Mouse (Mus musculus): ENCODE data around the gene Grin1. TPM values are rescaled to one million over a fixed set of nuclear protein-coding genes. Genes with fewer than 3 reads are reported as not detected.
A peak's percentile ranks its signal among the peaks of the same experiment; 100 is the strongest.

Grin1 gene
- polyA plus RNA-seq, 1 experiment from 2014 or later = not detected

DNA sequence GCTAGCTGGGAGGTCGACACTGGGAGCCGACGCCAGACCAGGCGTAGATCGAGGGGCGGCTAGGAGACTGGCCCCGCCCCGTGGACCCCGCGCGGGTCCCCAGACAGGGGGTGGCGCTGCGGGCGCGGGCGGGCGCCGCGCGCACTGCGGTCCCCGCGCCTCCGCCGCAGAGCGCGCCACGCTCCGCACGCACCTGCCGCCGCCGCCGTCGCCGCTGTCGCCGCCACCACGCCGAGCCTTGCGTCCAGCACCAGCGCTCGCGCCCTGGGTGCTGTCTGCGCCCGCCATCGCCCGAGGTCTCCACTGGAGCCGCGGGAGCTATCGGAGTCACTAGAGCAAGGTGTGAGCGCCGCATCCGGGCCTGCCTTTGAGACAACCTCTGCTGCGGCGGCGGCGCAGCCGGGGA lies 76.9 kb downstream of the Grin1 start, which contains the start of the genes Rnf208 and Cysrt1:
Gene Rnf208, plus strand, starts transcription at position 155 of the 406 bp plus-strand sequence.
Gene Cysrt1, minus strand, starts transcription at position 352 of the 406 bp plus-strand sequence.
- Histone ChIP-seq H3K27ac (ENCODE audit: low read depth) (no peak within 1 kb of the TSS), H3K4me1 (ENCODE audit: insufficient read depth) (peaks cover 23% of the 10 kb centered on the region), H3K9ac (replicated peaks) (no peak within 1 kb of the TSS; the same call in 1 of the 2 replicates), H3K4me2 (ENCODE audit: low read depth, low read length) (peak within 1 kb of the TSS; percentile 78), H3K9me3 (ENCODE audit: low read length) (no peaks in the 10 kb centered on the region), H3K36me3 (replicated peaks; ENCODE audit: insufficient read depth, low read length) (0 out of 2 replicates have a peak, but pooled peaks cover under 1% of the 10 kb centered on the region), H3K4me3 (ENCODE audit: low read depth, low read length) (peak within 1 kb of the TSS; percentile 47), H3K27me3 (ENCODE audit: insufficient read depth, low read length) (peaks cover 26% of the 10 kb centered on the region)
- ATAC-seq = no peak
- 2% methylated on average over 26 of the region's 59 CpGs for WGBS (ENCODE audit: insufficient replicate concordance)
- TF ChIP-seq EP300 (IDR thresholded peaks at IDR 0.05; ENCODE audit: low read depth) (no peak), CTCF (IDR thresholded peaks at IDR 0.05; ENCODE audit: low read depth) (no peak)
- no peak for DNase-seq

DNA sequence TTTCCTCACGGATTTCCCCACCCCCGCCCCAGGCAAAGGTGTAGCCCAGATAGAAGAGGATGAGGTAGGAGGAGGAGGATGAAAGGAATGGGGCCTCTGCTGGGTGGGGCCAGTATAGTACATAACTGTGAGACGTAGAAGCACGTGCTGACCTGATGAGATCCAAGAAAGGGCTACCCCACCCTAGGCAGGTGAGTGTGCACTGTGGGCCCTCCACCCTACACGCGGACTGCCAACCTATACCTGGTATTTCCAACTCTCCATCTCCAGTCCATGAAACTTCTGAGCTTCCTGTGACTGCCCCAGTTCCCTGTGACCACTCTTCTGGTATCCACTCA lies 77.6 kb downstream of the Grin1 start:
- H3K27ac ChIP-seq (ENCODE audit: low read depth) = no peak overlapping the region

More for the DNA sequence above, 77.6 kb downstream of the Grin1 start:
- Histone ChIP-seq H3K9me3 (ENCODE audit: low read length) (no peaks in the 10 kb centered on the region), H3K9ac (replicated peaks) (no peak overlapping the region), H3K36me3 (replicated peaks; ENCODE audit: insufficient read depth, low read length) (no peaks in the 10 kb centered on the region), H3K4me3 (ENCODE audit: low read depth, low read length) (peak overlapping the region; percentile 47; the same call in 1 of the 2 replicates), H3K27me3 (ENCODE audit: insufficient read depth, low read length) (peaks cover 26% of the 10 kb centered on the region), H3K4me2 (ENCODE audit: low read depth, low read length) (peak overlapping the region; percentile 78), H3K4me1 (ENCODE audit: insufficient read depth) (peaks cover 23% of the 10 kb centered on the region)
- DNase-seq (no peak), ATAC-seq (no peak; the same call in 1 of the 2 replicates)
- 14% methylated on average over 6 of the region's 6 CpGs for WGBS (ENCODE audit: insufficient replicate concordance)
- TF ChIP-seq CTCF (IDR thresholded peaks at IDR 0.05; ENCODE audit: low read depth) (no peak), EP300 (IDR thresholded peaks at IDR 0.05; ENCODE audit: low read depth) (no peak)

Other genes with a start within 250 kb of the Grin1 start
- 23.8 and 25.9 TPM in 2 replicates for gene Entpd8, start 238.9 kb downstream of the Grin1 start, polyA plus RNA-seq (2015; fragmentation: Nextera tagmentation; extraction: Ambion mirVana)
- gene Noxa1, start 224.0 kb downstream of the Grin1 start, polyA plus RNA-seq (2015; fragmentation: Nextera tagmentation; extraction: Ambion mirVana) = 0.52 and 0.59 TPM in 2 replicates
- 1.3 and 1.7 TPM in 2 replicates for gene Nrarp, start 138.4 kb downstream of the Grin1 start, polyA plus RNA-seq (2015; fragmentation: Nextera tagmentation; extraction: Ambion mirVana)
- 5.4 and 6.0 TPM in 2 replicates for gene Tor4a, start 122.3 kb downstream of the Grin1 start, polyA plus RNA-seq (2015; fragmentation: Nextera tagmentation; extraction: Ambion mirVana)
- 19.3 and 22.3 TPM in 2 replicates for gene Nelfb, start 107.7 kb downstream of the Grin1 start, polyA plus RNA-seq (2015; fragmentation: Nextera tagmentation; extraction: Ambion mirVana)
- gene Stpg3, start 104.5 kb downstream of the Grin1 start, polyA plus RNA-seq (2015; fragmentation: Nextera tagmentation; extraction: Ambion mirVana) = not detected in 2 replicates
- not detected in 2 replicates for gene Fam166a, start 100.4 kb downstream of the Grin1 start, polyA plus RNA-seq (2015; fragmentation: Nextera tagmentation; extraction: Ambion mirVana)
- 263 and 294 TPM in 2 replicates for gene Tubb4b, start 94.5 kb downstream of the Grin1 start, polyA plus RNA-seq (2015; fragmentation: Nextera tagmentation; extraction: Ambion mirVana)
- gene Slc34a3, start 84.8 kb downstream of the Grin1 start, polyA plus RNA-seq (2015; fragmentation: Nextera tagmentation; extraction: Ambion mirVana) = not detected in 2 replicates
- gene Rnf224, start 82.4 kb downstream of the Grin1 start, polyA plus RNA-seq (2015; fragmentation: Nextera tagmentation; extraction: Ambion mirVana) = not detected in 2 replicates
- gene Rnf208, start 76.9 kb downstream of the Grin1 start, polyA plus RNA-seq (2015; fragmentation: Nextera tagmentation; extraction: Ambion mirVana) = 0.11 TPM in 1 of 2 replicates, not detected in the other
- not detected in 2 replicates for gene Cysrt1, start 76.7 kb downstream of the Grin1 start, polyA plus RNA-seq (2015; fragmentation: Nextera tagmentation; extraction: Ambion mirVana)
- 1.2 and 1.4 TPM in 2 replicates for gene AL732309.1, start 72.3 kb downstream of the Grin1 start, polyA plus RNA-seq (2015; fragmentation: Nextera tagmentation; extraction: Ambion mirVana)
- gene Tmem203, start 63.7 kb downstream of the Grin1 start, polyA plus RNA-seq (2015; fragmentation: Nextera tagmentation; extraction: Ambion mirVana) = 34.0 and 37.1 TPM in 2 replicates
- gene Tprn, start 56.6 kb downstream of the Grin1 start, polyA plus RNA-seq (2015; fragmentation: Nextera tagmentation; extraction: Ambion mirVana) = 5.3 TPM in 2 replicates
- 77.2 and 81.7 TPM in 2 replicates for gene Ssna1, start 46.7 kb downstream of the Grin1 start, polyA plus RNA-seq (2015; fragmentation: Nextera tagmentation; extraction: Ambion mirVana)
- 19.8 and 22.8 TPM in 2 replicates for gene Anapc2, start 46.7 kb downstream of the Grin1 start, polyA plus RNA-seq (2015; fragmentation: Nextera tagmentation; extraction: Ambion mirVana)
- not detected in 2 replicates for gene Tmem210, start 31.0 kb downstream of the Grin1 start, polyA plus RNA-seq (2015; fragmentation: Nextera tagmentation; extraction: Ambion mirVana)
- not detected in 2 replicates for gene Lrrc26, start 29.3 kb downstream of the Grin1 start, polyA plus RNA-seq (2015; fragmentation: Nextera tagmentation; extraction: Ambion mirVana)
- 15.7 and 16.5 TPM in 2 replicates for gene Man1b1, start 13.2 kb upstream of the Grin1 start, polyA plus RNA-seq (2015; fragmentation: Nextera tagmentation; extraction: Ambion mirVana)
- 12.8 and 15.4 TPM in 2 replicates for gene Dpp7, start 37.2 kb upstream of the Grin1 start, polyA plus RNA-seq (2015; fragmentation: Nextera tagmentation; extraction: Ambion mirVana)
- gene Uap1l1, start 46.5 kb upstream of the Grin1 start, polyA plus RNA-seq (2015; fragmentation: Nextera tagmentation; extraction: Ambion mirVana) = 18.7 and 19.4 TPM in 2 replicates
- 5.5 and 7.4 TPM in 2 replicates for gene Sapcd2, start 53.1 kb upstream of the Grin1 start, polyA plus RNA-seq (2015; fragmentation: Nextera tagmentation; extraction: Ambion mirVana)
- 2.9 and 3.6 TPM in 2 replicates for gene Entpd2, start 76.7 kb upstream of the Grin1 start, polyA plus RNA-seq (2015; fragmentation: Nextera tagmentation; extraction: Ambion mirVana)
- 5.2 and 5.4 TPM in 2 replicates for gene Npdc1, start 80.2 kb upstream of the Grin1 start, polyA plus RNA-seq (2015; fragmentation: Nextera tagmentation; extraction: Ambion mirVana)
- gene Fut7, start 104.1 kb upstream of the Grin1 start, polyA plus RNA-seq (2015; fragmentation: Nextera tagmentation; extraction: Ambion mirVana) = 0.78 and 0.97 TPM in 2 replicates
- 0.71 and 0.87 TPM in 2 replicates for gene Abca2, start 109.5 kb upstream of the Grin1 start, polyA plus RNA-seq (2015; fragmentation: Nextera tagmentation; extraction: Ambion mirVana)
- gene Clic3, start 137.7 kb upstream of the Grin1 start, polyA plus RNA-seq (2015; fragmentation: Nextera tagmentation; extraction: Ambion mirVana) = 0.77 and 1.4 TPM in 2 replicates
- 14.7 and 17.1 TPM in 2 replicates for gene Paxx, start 141.9 kb upstream of the Grin1 start, polyA plus RNA-seq (2015; fragmentation: Nextera tagmentation; extraction: Ambion mirVana)
- 0.83 and 1.0 TPM in 2 replicates for gene Ptgds, start 150.9 kb upstream of the Grin1 start, polyA plus RNA-seq (2015; fragmentation: Nextera tagmentation; extraction: Ambion mirVana)
- gene Lcn12, start 174.7 kb upstream of the Grin1 start, polyA plus RNA-seq (2015; fragmentation: Nextera tagmentation; extraction: Ambion mirVana) = not detected in 2 replicates
- 26.7 and 26.9 TPM in 2 replicates for gene Fbxw5, start 181.6 kb upstream of the Grin1 start, polyA plus RNA-seq (2015; fragmentation: Nextera tagmentation; extraction: Ambion mirVana)
- 106 and 107 TPM in 2 replicates for gene C8g, start 182.5 kb upstream of the Grin1 start, polyA plus RNA-seq (2015; fragmentation: Nextera tagmentation; extraction: Ambion mirVana)
- gene Traf2, start 227.8 kb upstream of the Grin1 start, polyA plus RNA-seq (2015; fragmentation: Nextera tagmentation; extraction: Ambion mirVana) = 10.6 and 10.7 TPM in 2 replicates
- 263 and 268 TPM in 2 replicates for gene Edf1, start 238.7 kb upstream of the Grin1 start, polyA plus RNA-seq (2015; fragmentation: Nextera tagmentation; extraction: Ambion mirVana)